Mouse (Mus musculus) lung, postnatal 25 days (tissue): ENCODE measurements around the gene Hps4.

ENCODE experiments used
- DNase-seq: peaks from one replicate; pipeline ENCODE4 v3.0.0; 2022; ENCODE audit warnings: low spot score

Hps4 gene

DNA sequence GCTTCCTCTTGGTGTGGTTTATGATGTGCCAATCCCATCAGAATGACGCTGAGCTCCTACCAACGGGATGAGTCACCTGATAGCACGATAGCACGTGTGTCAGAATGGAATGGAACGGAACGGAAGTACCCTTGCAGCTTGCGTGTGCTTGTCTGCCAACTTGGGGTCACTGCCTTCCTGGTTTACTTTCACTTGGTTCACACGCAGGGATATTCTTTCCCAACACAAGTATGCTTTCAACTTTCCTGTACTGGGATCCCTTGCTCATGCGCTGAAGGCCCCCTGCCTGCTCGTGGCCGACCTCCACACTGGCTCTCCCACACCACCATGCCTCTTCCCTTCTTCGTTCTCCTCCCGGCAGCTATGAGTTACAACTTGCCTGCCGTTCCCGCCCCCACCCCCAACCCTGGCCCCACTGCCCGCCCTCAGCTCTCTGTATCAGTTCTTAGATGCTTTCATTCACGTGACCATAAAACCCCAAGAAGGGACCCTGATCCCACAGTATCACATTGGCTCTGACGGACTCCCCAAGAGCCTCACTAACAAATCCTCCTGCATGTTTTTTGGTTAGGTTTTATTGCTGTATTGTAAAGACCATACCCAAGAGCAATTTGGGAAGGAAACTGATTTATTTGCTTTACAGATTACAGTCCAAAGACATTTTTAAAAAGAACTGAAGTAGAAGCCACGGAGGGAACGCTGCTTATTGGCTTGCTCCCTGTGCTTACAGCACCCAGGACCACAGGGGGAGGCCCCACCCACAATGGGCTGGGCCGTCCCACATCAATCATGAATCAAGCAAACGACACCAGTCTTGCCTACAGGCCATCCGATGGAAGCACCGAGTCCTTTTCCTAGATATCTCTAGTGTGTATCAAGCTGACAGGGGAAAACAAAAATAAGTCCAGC lies 18.0 kb upstream of the Hps4 start:
- DNase-seq, result peak; percentile 57

- peak; percentile 96 for DNase-seq
These were observed 17.1 kb upstream of the Hps4 start, which contains the start of gene Tfip11 for GRCm38 (mm10) chr5:112325546-112326445. Gene Tfip11 (plus strand): TSS chr5:112326358.

GRCm38 (mm10) chr5:112326446-112327009 lies 16.4 kb upstream of the Hps4 start:
- DNase-seq, result no peak

GRCm38 (mm10) chr5:112327854-112328253 lies 15.0 kb upstream of the Hps4 start:
- DNase-seq, result no peak

DNA sequence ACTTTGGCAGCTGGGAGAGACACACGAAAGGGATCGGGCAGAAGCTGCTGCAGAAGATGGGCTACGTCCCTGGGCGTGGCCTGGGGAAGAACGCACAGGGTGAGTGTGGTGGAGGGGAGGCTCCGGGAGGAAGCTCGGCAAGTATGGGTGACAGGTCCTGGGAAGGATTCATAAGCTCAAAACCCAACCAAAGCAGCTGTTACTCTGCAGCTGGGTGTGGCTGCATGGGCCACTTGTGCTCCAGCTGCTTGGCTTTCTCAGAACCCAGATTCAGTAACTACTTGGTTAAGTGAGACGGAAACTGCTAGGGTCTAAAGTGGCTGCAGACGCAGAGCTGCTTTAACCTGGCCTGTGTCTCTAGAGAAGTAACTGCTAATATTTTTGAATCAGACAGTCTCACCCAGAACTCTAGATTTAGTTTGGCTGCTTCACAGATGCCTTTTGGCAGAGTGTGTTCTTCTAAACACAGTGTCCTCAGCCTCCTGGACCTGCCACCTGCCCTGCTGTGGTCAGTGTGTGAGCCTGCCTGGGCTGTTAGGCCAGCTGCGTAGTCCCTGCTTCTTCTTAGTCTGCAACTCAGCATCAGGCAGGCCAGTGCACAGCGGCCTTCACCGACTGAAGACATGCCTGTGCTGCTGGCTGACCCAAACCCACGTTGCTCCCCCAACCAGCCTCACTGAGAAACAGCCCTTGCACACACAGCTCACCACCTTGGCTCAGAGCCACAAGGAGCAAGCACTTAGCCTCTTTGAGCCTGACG lies 12.9 kb upstream of the Hps4 start:
- no peak for DNase-seq

GRCm38 (mm10) chr5:112335473-112335872 lies 7.4 kb upstream of the Hps4 start:
- peak; percentile 30 for DNase-seq

GRCm38 (mm10) chr5:112337004-112337403 lies 5.9 kb upstream of the Hps4 start:
- no peak for DNase-seq

DNA sequence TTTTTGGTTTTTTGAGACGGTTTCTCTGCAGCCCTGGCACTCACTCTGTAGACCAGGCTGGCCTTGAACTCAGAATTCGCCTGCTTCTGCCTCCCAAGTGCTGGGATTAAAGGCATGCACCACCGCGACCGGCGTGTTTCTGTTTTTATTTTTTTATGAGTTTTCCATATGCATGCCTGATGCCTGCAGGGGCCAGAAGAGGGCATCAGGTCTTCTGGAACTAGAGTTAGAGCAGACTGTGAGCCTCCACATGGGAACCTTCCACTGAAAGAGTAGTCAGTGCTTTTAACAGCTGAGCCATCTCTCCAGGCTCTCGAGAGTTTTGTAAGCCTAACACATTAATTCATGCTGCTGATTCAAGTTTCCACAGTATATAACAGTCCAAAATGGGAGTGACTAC lies 3.7 kb upstream of the Hps4 start:
- no peak for DNase-seq

DNA sequence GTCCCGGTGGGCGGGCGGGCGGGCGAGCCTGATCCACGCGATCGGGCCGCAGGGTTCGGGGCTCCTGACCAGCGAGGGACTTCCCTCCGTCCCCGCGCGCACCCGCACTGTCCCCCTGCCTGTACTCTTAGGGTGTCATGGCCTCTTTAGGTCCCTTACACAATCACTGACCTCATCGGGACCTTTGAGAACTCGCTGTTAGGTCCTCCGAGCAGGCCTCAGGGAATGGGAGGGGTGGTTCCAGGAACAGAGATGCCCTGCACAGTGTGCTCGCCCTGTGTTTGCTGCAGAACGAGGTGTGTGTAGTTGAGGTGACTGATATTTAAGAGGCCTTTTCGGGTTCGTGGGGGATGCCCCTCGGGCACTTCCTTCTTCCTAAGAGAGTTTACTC lies 317 bp downstream of the Hps4 start:
- peak; percentile 20 for DNase-seq

DNA sequence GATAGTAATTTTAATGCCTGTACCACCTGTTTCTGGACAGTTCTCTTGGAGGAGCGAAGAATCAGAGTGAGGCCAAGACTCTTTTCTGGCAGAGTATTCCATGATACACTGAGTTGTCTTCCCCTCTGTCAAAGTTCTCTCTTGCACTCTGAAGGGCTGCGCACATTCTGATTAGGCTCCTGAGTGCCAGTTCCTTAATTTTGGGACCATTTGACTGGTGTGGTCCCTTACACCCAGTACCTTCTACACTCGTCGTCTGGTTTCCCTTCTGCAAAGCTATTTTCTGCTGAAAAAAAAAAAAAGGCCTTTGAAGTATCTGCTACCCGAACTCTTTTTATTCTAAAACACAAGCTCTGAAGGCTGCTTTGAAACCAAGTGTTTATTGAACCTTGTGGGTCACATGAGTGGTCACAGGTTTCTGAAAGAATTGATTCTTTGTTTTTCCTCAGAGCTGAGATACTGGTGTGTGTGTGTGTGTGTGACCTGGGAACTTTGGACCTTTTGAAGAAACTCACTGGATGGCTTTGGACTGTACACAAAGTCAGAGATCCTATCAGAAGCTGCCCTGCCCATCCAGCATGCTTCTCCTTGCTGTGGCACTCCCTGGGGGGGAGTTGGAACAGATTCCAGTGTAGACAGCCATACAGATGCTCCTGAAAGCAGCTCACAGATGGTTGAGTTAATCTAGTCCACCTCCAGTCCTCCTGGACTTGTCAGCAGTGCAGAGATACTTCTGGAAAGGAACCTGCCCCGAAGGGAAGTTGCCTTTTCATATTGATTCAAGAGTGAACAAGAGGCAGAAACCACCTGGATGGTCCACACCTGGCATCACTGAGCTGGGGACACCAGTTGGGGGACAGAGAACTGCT lies 1.4 kb downstream of the Hps4 start:
- no peak for DNase-seq

GRCm38 (mm10) chr5:112346211-112346965 lies 3.5 kb downstream of the Hps4 start:
- no peak for DNase-seq

DNA sequence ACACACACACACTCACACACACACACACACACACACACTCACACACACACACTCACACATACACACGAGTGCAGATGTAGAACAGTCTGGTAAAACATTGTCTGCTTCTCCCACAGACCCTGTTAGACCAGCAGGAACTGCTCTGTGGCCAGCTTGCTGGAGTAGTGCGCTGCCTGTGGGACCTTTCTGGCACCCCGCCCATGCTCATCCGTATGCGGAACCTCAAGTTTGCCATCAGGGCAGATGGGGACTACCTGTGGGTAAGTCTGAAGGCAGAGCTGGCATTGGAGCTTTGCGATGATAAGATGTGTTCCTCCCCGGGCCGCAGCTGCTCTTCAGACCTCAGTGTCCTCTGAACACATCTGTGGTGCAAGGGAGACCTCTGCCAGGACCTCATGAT lies 6.3 kb downstream of the Hps4 start:
- DNase-seq, result no peak

GRCm38 (mm10) chr5:112355493-112355892 lies 12.6 kb downstream of the Hps4 start:
- no peak for DNase-seq

- DNase-seq, result no peak
These were observed 13.0 kb downstream of the Hps4 start, which contains the start of gene Gm6583 for GRCm38 (mm10) chr5:112355910-112356309. Gene Gm6583 (minus strand): TSS chr5:112356033.

DNA sequence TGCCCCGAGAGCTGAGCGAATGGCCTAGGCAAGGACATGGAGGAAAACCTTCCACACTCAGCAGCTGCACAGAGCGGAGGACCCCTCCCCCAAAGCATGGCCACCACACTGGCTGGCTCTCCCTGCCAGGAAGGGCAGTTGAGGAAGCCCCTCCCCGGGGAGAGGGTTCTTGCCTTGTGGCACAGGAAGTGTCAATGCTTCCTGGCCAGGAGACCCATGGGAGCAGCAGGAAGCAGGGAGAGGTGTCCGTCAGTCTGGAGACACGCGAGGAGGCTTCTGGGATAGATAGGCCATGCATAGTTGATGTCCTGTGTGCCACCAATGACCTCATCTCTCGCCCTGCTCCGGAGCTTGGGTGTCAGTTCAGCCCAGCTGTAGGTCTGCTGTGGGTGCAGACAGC lies 13.4 kb downstream of the Hps4 start:
- DNase-seq, result peak; percentile 28

DNA sequence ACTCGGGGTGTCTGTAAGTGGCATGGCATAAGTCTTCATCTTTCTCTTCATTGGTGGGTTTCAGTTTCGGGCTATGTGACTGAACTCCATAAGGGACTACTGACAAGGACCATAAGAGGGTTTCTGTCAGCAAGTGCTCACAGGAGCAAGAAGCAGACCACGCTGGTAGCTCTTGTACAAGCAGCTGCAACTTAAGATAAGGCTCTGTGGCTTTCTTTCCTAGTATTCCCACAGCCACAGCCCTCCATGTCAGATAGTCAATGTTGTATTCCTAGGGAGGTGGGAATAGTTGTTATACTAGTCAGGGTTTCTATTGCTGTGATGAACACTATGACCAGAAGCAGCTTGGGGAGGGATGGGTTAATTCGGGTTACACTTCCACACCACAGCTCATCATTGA lies 16.6 kb downstream of the Hps4 start:
- no peak for DNase-seq

DNA sequence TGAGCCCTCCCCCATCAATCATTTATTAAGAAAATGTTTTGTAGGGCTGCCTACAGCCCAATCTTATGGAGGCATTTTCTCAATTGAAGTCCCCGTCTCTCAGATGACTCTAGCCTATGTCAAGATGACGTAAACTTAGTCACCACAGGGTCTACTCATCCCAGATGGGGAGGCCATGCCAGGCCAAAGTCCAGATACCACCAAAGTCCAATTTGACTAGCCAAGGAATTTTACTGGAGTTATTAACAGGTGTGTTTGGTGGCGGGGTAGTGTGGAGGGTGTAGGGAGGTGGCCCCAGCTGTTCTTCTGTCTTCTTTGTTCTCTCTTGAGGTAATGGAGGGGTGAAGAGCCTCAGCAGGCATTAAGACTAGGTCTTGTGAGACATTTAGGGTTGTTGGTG lies 17.2 kb downstream of the Hps4 start:
- no peak for DNase-seq

- DNase-seq, result no peak
These were observed 21.4 kb downstream of the Hps4 start for GRCm38 (mm10) chr5:112364184-112364797.

DNA sequence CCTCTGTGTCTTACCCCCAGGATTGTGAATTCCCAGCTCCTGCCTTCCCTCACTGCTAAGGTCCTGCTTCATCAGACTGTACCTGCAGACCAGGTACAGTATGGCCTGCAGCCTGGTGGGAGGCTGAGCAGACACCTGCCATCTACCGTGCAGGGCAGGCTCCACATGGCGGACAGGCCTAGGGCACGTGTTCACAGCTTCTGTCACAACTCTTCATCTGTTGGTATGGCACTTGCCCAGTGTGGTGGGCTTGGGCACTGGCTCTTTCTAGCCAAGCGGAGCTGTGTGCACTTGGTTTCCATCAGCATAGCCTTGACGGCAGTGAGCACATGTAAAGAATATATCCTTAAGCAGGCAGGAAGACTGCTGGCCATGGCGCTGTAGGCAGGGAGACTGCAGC lies 24.0 kb downstream of the Hps4 start:
- DNase-seq, result no peak

- no peak for DNase-seq
These were observed 24.5 kb downstream of the Hps4 start for GRCm38 (mm10) chr5:112367338-112367737.
